Mouse (Mus musculus) heart, postnatal 0 days (tissue): ENCODE results near the gene Stra6. TPM values are rescaled to one million over a fixed set of nuclear protein-coding genes. Genes with fewer than 3 reads are reported as not detected.

Source experiments
- ATAC-seq: fragments of 200-750 bp; cut with Nextera tagmentation; 2 replicates; pipeline ENCODE4 v1.8.0; 2017; ENCODE audit warnings: low read depth, moderate number of reproducible peaks, moderate library complexity; ENCODE audit not compliant: insufficient read depth
- DNase-seq: peaks from one replicate; pipeline ENCODE4 v3.0.0-alpha.2; 2016; ENCODE audit warnings: low spot score
- H3K27ac ChIP-seq: fragments of 300-500 bp; sonication (generic); 2 replicates; pipeline ENCODE4 v1.5.1; 2014; ENCODE audit warnings: low read depth, mild to moderate bottlenecking
- H3K27me3 ChIP-seq: fragments of 300-500 bp; sonication (generic); 2 replicates; pipeline ENCODE4 v1.6.1; 2014; ENCODE audit warnings: low read length, mixed read lengths; ENCODE audit not compliant: control insufficient read depth, insufficient read depth
- H3K36me3 ChIP-seq: fragments of 300-500 bp; sonication (generic); replicated peaks from 2 replicates; pipeline ENCODE4 v1.6.1; 2014; ENCODE audit warnings: low read length, mixed read lengths; ENCODE audit not compliant: control insufficient read depth, insufficient read depth
- H3K4me1 ChIP-seq: fragments of 300-500 bp; sonication (generic); 2 replicates; pipeline ENCODE4 v1.6.1; 2014; ENCODE audit warnings: antibody characterized with exemption; ENCODE audit not compliant: control insufficient read depth, insufficient read depth
- H3K4me2 ChIP-seq: fragments of 300-500 bp; sonication (generic); 2 replicates; pipeline ENCODE4 v1.6.1; 2014; ENCODE audit warnings: low read depth, mild to moderate bottlenecking, low read length, moderate library complexity
- H3K4me3 ChIP-seq: fragments of 300-500 bp; sonication (generic); 2 replicates; pipeline ENCODE4 v1.5.1; 2014; ENCODE audit warnings: low read depth, low read length
- H3K9ac ChIP-seq: fragments of 300-500 bp; sonication (generic); replicated peaks from 2 replicates; pipeline ENCODE4 v1.6.1; 2014; ENCODE audit warnings: low read depth, low read length, mixed read lengths
- H3K9me3 ChIP-seq: fragments of 300-500 bp; sonication (generic); replicated peaks from 2 replicates; pipeline ENCODE4 v1.6.1; 2016; ENCODE audit warnings: low read length; ENCODE audit not compliant: control insufficient read depth
- CTCF ChIP-seq: IDR thresholded peaks from 2 replicates; pipeline ENCODE4 v1.5.1; 2016; ENCODE audit warnings: antibody characterized with exemption, control low read depth, low read depth
- EP300 ChIP-seq: IDR thresholded peaks from 2 replicates; pipeline ENCODE4 v1.6.1; 2016; ENCODE audit warnings: antibody characterized with exemption, low read depth
- WGBS: fragments of 180-500 bp; shearing (Covaris S2); extraction: QIAGEN DNeasy Blood & Tissue Kit; methylation state at CpG from one replicate; pipeline ENCODE4 v1.1.7; 2014; 5-methylcytosine and 5-hydroxymethylcytosine counted together
- polyA plus RNA-seq: library from polyadenylated mRNA; unstranded; fragments of >200 nt; fragmentation: Nextera tagmentation; extraction: Ambion mirVana; gene quantifications from 2 replicates; pipeline ENCODE4 v1.2.1, GENCODE M21; 2015
- total RNA-seq: library from RNA; depleted of rRNA; stranded (reverse); fragments of >200 nt; gene quantifications from 2 replicates; pipeline ENCODE4 v1.2.3, GENCODE M21; 2014; ENCODE audit warnings: low replicate concordance

Gene Stra6
- total and polyA plus RNA-seq, 2 experiments from 2014 or later = 0.05 TPM; not detected in 1

DNA sequence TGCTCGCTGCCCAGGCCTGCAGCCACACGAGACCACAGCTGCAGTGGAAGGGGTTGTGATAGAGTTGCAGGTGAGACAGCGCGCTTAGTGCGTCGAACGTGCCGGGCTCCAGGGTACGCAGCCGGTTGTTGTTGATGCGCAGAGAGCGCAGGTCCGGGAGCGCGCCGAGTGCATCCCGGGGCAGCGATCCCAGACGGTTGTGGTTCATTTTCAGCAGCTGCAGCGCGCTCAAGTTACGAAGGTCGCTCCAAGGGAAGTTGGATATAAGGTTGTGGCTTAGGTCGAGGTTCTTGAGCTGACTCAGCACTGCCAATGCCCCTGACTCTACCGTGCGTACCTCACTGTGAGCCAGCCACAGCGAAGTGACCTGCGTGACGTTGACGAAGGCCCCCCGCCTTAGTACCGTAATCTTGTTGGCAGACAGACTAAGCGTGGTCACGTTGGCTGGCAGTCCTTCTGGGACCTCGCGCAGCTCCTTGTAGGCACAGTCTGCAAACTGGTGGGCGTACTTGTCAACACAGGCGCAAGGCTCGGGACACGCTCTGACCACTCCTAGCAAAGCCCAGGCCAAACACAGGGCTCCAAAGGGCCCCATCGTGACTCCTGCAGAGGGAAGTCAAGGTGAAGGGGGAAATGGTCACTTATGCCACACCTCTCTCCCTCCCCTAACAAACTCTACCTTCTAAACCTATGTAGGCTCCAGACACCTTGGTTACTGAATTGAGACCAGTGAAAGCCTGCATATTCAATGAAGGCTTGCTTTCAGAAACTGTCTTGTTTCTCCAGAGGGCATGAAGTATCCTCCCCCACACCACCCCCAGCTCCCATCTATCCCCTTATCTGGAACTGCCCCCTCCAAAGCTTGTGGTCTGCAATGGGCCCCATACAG lies 136.0 kb downstream of the Stra6 start:
- 2% methylated on average over 41 of the region's 41 CpGs for WGBS
- Histone ChIP-seq H3K4me2 (peak overlapping the region; percentile 30), H3K9me3 (no peaks in the 10 kb centered on the region), H3K36me3 (no peaks in the 10 kb centered on the region), H3K4me1 (peaks cover 19% of the 10 kb centered on the region), H3K9ac (no peak overlapping the region), H3K27me3 (peaks cover 95% of the 10 kb centered on the region), H3K27ac (no peak overlapping the region), H3K4me3 (peak overlapping the region; percentile 2)
- ATAC-seq = no peak
- DNase-seq = no peak
- no peak for TF ChIP-seq EP300
- no peak for TF ChIP-seq CTCF

DNA sequence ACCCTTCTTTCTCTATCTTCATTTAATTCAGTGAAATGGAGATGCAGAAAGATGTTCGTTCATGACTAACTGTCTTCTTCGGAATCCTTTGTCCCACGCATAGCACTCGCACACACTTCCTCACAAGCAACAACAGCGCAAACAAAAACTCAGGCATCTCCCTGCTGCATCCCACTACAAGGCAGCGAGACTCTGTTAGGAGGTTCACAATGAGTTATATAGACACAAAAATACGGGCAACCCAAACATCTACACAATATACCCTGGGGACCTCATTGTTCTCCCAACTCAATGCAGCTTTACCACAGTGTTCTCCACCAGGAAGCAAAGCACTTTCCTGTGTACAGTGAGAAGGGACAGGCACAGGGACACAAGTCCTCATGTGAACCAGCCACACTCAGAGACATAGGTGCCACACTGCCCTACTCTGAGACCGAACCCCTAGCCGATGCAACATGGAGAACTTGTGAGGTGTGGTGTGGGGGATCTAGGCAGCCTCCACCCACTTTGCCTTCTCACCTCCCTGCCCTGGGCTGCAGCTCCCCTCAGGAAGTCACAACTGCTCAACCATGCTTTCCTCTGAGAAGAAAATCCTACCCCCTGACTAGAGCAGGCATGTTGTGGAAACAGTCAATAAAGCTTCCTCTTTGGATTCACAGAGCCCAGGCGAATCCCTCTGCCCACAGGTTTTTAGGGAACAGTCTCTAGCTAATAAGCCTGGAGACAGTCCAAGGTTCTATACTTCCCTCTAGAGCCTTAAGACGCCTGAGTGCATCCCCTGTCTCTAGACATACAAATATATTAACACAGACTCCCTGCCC lies 136.9 kb downstream of the Stra6 start:
- Histone ChIP-seq H3K4me2 (no peak overlapping the region), H3K36me3 (no peaks in the 10 kb centered on the region), H3K4me1 (peaks cover 19% of the 10 kb centered on the region), H3K27ac (no peak overlapping the region), H3K9ac (no peak overlapping the region), H3K27me3 (peaks cover 86% of the 10 kb centered on the region), H3K9me3 (no peaks in the 10 kb centered on the region), H3K4me3 (no peak overlapping the region)
- no peak for ATAC-seq
- WGBS = 10% methylated on average over 11 of the region's 11 CpGs
- TF ChIP-seq EP300 (no peak), CTCF (no peak)
- DNase-seq = no peak

DNA sequence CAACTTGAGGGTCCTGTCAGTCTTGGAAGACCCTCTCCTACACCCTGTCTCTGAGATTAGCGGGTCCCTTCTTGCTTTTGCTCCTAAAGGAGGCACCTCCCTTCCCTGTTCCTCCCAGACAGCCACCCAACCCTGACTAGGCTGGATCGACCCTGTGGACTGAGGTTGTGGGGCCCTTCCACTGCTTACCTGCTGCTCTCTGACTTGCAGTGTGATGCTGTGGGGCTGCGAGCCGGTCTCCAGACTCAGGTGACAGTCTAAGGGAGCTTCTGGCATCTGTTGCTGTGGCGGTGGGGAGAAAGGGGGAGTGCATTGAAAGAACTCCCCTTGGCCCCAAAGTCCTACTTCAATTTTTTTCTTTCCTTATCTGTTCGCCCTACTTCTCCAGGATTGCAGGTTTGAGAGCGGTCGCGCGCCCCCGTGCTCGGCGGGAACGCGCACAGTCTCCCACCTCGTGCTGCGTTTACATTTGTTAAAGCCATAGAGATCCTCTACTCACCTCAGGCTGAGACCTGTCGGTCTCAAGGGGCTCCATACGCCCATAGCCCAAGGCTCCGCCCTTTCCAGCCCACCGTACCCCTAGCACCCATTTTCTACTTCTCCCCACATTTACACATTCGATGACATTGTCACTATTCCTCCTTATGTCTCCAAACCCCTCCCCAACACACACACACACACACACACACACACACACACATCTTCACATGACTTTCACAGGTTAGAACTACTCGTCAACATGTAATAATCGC lies 137.7 kb downstream of the Stra6 start:
- Histone ChIP-seq H3K4me3 (no peak overlapping the region), H3K27ac (no peak overlapping the region), H3K36me3 (no peaks in the 10 kb centered on the region), H3K27me3 (peaks cover 79% of the 10 kb centered on the region), H3K9me3 (no peaks in the 10 kb centered on the region), H3K4me1 (peaks cover 19% of the 10 kb centered on the region), H3K9ac (no peak overlapping the region), H3K4me2 (no peak overlapping the region)
- no peak for DNase-seq
- 3% methylated on average over 24 of the region's 24 CpGs for WGBS
- no peak for ATAC-seq
- TF ChIP-seq EP300 (no peak), CTCF (no peak)

DNA sequence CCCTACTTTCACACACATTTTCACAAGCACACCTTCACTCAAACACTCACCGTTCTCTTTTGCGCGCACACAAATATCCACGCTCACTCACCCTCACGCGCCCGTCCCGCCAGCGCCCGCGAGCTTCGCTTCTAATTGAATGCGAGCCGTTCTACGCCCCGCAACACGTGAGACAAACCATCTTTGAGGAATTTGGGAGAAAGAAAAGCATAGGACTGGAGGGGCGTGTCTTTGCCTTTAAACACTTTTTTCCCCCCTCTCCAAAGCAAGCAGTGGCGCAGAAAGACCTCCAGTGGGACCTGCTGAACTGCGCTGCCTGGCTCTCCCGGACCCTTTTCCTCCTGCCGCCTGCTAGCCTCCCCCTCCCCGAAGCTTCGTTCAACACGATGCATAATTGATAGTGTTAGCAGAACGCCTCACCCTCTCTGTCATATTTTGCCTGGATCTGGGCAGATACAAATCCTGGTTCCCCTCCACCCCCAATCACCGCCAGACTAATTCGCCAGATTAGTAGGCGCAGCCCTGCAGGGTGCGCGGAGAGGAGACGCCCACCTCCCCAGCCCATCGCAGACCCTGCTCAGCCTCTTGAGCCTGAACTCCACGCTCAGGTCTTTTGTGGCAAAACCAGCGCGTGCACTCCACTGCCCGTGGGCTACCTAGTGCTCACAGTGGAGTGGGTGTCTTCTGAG lies 138.4 kb downstream of the Stra6 start:
- H3K4me2 ChIP-seq = no peak overlapping the region
- no peaks in the 10 kb centered on the region for H3K36me3 ChIP-seq
- H3K27me3 ChIP-seq = peaks cover 71% of the 10 kb centered on the region
- TF ChIP-seq EP300 (no peak), CTCF (no peak)
- WGBS = 2% methylated on average over 37 of the region's 37 CpGs
- H3K27ac ChIP-seq = no peak overlapping the region
- peaks cover 19% of the 10 kb centered on the region for H3K4me1 ChIP-seq
- ATAC-seq (no peak), DNase-seq (no peak)
- no peak overlapping the region for H3K4me3 ChIP-seq
- H3K9me3 ChIP-seq = no peaks in the 10 kb centered on the region
- no peak overlapping the region for H3K9ac ChIP-seq
